Mouse (Mus musculus) erythroblast, embryonic 14.5 days (primary cell): ENCODE measurements around the gene Znrf1.

Source experiments
- GATA1 ChIP-seq: IDR thresholded peaks from 2 replicates; pipeline ENCODE4 v1.6.1; 2012; ENCODE audit warnings: low read length, inconsistent platforms, mixed read lengths
- TAL1 ChIP-seq: IDR thresholded peaks from 3 replicates; pipeline ENCODE4 v1.6.1; 2012; ENCODE audit warnings: low read length, inconsistent platforms, mixed read lengths

DNA sequence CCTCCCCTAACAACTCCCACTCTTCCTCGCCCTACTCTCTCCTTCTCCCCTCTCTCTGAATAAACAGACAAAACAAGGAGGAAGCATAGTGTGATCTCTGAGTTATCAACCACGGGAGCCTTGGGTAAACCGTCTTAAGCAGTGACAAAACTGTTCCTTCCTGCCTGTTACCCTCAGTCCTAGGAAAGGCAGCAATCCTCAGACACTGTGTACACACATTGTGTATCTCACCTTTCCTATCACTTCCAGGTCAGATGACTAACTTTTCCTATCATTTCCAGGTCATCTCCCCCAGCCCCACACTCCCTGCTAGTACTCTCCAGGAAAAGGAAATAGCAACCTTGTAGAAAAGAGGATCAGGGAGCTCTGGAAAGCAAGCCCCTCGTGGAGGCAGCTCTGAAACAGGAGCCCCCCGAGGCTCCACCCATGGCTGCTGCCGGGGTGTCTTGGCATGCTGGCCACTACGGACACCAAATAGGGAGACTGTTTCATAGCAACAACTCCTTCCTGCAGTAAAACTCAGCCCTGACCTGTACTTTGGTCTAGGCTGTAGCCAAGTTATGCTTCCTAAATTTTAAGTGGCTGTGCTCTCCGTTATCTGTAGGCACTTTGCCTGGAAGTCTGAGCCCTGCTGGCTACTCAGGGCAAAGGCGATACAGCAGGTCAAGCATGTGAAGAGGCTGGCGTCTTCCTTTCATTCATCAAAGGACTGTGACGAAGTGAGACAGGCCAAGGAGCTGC is 34.0 kb upstream of the Znrf1 start:
- no peak for TF ChIP-seq GATA1
- no peak for TF ChIP-seq TAL1
